Mouse (Mus musculus) neural tube, embryonic 10.5 days (tissue): ENCODE measurements at regions not wholly inside any gene's neighbourhood (a gene's known extent, or its start where the extent isn't known, plus 50 kb on each side); places are given as distances from the start of the nearest gene placed in this dataset.
A peak's percentile ranks its signal among the peaks of the same experiment; 100 is the strongest.
"Not testable (repeated sequence)": the region's sequence is repeated elsewhere in the genome, so short reads cannot be mapped to it uniquely, and the experiment has no call there.

Experiments
- DNase-seq: peaks from one replicate; pipeline ENCODE4 v3.0.0-alpha.2; 2017; ENCODE audit warnings: low spot score; ENCODE audit errors: extremely low spot score

DNA sequence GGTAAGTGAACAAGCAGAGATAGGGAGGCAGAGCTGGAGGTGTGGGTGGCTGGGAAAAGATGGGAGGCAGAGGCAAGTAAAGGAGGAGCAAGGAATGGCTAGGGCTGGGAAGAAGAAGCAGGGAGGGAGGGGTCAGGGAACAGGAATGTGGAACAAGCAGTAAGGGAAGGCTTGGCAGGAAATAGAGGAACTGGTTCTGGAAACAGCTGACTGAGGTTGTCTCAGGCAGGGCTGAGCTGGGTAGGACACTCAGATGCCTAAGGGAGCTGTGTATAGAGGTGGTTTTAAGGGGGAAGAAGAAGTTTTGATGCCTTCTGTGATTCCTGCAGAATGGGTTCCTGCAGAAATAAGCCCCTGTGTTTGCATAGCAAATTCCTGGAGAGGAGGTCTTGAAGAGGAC, 92.7 kb downstream of the Nucb2 start:
- no peak for DNase-seq

GRCm38 (mm10) chr7:116600340-116600739, 96.2 kb downstream of the Nucb2 start:
- no peak for DNase-seq

DNA sequence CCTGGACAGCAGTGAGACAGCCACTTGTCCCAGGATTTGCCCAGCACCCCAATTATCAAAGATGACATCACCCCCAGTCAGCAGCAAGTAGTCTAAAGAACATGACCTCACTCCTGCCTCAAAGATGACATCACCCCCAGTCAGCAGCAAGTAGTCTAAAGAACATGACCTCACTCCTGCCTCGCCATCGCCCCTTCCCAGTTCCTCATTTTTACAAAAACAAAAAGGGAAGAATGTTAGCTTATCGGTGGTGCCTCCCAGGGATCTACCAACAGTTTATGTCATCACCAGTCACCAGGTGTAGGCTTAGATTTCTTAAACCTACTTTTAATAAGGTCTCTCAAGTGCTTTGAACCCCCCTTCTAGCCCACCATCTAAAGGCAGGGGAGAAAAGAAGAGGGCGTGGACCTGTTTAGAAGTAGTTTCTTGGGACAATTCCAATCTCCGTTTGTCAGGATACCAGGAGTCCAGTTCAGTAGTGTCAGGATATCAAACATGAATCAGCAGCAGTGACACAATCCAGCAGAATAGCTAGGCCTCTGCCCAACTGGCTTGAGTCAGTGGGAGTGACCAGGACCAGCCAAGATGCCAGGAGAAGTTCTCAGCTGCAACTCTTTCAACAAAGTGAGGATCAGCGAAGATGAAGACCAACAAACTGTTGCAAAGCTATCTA, 99.1 kb downstream of the Nucb2 start:
- no peak for DNase-seq

- DNase-seq = no peak
Measured at GRCm38 (mm10) chr7:116603840-116604194, 99.6 kb downstream of the Nucb2 start.

DNA sequence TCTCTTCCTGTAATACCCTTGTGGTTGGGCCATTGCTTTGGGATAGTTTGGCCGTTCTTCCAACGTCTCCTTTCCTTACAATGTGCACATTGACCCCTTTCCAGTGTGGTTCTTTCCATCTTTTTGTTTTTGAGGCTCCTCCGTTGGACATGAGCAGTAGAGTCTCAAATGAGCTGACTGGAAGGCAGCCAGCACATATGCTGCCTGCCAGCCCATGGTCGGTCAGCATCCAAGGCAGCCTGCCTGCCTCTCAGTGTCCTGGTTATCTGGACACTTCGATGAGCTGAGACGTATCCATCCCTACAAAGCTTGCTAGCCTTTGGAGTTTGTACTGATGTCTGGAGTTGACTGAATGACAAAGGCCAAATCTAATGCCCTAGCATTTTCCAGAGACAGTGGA, 102.1 kb downstream of the Nucb2 start:
- DNase-seq = no peak

DNA sequence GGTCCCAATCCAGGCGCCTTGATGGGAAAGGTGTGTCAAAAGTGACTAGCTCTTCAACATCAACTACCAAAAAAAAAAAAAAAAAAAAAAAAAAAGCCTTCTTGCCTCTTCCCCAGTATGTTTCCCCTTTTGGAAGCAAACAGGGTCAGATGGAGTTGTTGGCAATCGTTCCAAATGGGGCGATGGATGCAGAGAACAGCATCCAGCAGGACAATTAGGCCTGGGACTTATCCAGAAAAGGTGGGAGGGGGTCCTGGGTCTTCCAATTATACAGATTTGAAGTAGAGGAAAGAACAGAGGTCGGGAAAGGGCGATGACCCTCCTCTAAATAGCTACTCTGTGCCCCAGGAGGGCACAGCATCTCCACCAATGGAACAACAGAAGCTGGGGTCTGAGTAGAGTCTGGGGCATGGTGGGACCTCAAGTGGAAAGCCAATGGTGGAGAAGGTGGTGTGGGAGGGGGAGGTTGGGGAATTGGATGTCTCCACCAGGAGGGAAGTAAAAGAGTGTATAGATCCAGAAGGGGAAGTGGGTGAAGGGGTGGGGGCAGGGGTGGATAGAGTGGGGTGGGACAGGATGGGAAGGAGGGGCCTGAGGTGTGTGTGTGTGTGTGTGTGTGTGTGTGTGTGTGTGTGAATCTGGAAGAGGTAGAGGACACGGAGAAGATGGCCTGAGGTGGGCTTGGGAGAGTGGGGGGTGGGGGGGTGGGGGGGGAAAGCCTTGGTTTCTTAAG, 102.7 kb downstream of the Nucb2 start:
- DNase-seq = no peak

DNA sequence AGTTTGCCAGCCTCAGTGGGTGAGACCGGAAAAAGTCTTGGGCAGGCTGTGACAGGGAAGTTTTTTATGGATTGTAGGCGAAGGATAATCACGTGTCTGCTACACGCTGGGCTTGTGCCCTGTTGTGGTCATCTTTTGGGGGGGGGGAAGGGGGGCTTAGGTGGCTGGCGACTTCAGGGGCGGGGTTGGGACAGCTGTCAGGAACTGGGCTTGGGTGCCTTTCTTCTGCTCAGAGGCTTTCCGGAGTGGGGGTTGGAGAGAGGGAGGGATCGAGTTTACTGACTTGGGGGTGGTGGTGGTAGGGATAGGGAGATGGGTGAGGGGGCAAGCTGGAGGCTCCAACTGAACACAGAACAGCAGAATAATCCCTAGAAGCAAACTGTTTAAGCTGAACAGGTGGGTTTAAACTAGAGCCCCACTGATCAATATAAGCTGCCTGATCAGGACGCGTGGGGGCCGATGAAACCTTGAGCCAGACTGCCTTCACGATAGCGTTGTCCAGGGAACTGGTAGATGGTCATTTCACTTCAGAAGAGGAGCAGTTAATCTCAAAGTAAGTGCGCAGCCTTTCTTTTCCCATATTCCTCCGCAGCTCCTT, 103.6 kb downstream of the Nucb2 start:
- no peak for DNase-seq

DNA sequence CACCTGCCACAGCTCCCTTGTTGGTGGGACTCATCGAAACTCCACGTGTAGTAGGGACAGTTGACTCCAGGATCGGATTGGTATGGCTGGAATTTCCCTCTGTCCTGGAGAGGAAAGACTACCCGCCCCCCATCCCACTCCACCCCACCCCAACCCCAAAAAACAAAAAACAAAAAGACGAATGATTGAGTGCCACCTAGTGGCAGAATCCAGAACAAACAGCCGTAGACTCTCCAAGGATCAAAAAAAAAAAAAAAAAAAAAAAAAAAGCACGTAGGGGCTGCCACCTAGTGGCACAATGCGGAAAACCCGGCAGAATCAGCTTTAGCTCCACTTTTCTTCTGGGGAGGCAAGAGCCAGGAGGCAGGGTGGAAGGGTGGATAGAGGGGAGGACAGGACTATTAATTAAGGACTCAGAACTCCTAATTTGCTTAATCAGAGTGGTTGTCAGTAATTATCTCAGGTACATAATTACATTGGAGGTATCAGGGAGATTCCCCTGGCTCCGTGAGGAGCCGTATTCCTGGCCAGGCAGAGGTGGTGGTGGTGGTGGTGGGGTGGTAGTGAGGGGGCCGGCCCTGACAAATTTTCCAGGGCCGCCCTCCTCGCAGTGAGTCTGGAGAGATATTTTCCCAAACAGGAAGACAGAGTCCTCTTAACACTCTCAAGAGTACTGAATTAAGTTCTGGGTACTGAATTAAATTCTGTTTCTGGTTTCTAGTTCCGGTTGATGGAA, 104.3 kb downstream of the Nucb2 start:
- peak; percentile 74 for DNase-seq

DNA sequence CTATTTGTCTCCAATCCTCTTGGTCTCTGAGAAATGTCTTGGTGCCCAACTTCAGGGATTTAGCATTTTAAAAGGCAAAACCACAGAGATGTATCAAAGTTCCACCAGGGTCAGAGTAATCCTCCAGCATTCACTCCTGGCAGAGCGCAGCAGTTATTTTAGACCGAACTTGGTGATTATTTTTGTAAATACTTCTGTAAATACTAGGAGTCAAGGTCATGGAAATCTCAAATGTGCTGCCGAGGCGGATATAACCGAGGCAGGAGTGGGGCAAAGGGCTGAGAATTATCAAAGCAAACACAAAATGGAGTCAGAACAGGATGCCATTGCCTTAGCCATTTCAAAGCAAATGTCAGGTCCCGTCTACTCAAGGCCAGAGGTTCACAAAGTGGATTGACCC, 105.2 kb downstream of the Nucb2 start:
- no peak for DNase-seq

DNA sequence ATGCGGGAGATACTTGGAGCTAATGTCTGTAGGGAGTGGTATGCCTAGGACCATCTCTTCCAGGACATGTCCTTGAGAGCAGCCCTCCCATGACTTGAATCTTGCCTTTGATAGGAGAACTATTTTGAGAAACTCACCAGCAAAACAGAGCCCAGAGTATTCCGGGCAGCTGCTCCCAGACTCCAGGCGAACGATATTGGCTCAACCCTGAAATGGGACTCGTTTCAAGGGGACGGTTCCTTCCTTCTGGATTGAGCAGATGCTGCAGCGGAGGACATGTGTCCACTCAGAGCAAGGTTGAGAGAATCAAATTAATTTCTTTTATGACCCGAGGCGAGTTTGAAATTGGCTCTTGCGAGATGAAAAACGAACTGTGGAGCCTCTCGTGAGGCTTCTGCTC, 105.7 kb downstream of the Nucb2 start:
- DNase-seq = no peak

- DNase-seq = no peak
Measured at GRCm38 (mm10) chr7:116615984-116616383, 111.8 kb downstream of the Nucb2 start.

- no peak for DNase-seq
Measured at GRCm38 (mm10) chr7:116619636-116620035, 115.5 kb downstream of the Nucb2 start.

GRCm38 (mm10) chr7:116620381-116620780, 116.2 kb downstream of the Nucb2 start:
- DNase-seq = no peak

DNA sequence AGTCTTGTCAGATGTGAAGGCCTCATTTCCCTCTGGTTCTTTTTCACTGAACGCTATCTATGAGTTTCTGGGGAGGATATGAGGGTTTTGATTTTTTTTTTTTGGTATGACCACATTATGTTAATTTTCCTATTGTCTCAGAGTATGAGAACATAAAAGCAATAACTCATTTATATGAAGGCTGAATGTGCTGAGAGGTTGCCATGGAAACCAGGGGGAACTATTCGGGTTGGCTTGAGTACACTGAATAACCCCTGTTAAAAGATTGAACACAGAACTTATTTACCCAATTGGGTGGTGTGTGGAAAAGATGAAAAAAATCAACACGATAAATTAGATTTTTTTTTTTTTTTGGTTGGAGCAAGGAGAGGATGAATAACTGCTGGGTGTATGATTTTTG, 129.0 kb downstream of the Nucb2 start:
- DNase-seq = no peak

GRCm38 (mm10) chr7:116644902-116645650, 140.9 kb downstream of the Nucb2 start:
- peak; percentile 58 for DNase-seq

GRCm38 (mm10) chr7:116654466-116654865, 150.3 kb downstream of the Nucb2 start:
- no peak for DNase-seq

GRCm38 (mm10) chr7:116657040-116657439, 152.9 kb downstream of the Nucb2 start:
- DNase-seq = not testable (repeated sequence)

DNA sequence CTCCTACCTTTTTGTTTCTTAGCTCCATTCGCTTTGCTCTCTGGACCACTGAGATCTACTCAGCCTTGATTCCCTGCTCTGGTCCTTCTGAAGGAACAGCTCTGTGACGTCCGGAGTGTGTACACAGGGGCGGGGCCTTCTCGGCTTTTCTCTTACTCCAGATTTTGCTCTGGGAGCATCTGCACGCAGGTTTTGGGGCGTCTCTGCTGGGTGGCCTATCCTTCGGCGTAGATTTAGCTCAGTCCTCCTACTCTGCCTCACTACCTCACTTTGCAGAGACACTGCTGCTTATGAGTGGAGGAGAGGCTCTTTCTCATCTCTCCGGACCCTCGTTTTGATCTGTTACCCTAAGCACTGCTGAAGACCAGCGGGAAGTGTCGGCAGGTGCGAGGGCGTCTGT, 161.4 kb downstream of the Nucb2 start:
- DNase-seq = no peak

- DNase-seq = no peak
Measured at GRCm38 (mm10) chr7:116674199-116675019, 170.2 kb downstream of the Nucb2 start.

DNA sequence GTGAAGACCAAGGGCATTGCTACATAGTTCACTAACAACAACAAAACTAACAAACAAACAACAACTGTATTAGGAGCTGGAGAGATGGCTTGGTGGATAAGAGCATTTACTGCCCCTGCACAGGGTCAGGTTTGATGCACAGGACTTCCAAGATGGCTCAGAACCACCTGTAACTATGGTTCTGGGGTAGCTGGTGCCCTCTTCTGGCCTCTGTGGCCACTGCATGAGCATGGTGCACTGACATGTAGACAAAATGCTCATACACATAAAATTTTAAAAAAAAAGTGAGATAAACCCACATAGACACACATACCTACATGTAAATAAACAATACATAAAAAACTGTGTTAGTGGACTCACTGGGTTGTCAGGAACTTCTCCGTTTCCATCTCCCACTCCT, 172.5 kb downstream of the Nucb2 start:
- no peak for DNase-seq

DNA sequence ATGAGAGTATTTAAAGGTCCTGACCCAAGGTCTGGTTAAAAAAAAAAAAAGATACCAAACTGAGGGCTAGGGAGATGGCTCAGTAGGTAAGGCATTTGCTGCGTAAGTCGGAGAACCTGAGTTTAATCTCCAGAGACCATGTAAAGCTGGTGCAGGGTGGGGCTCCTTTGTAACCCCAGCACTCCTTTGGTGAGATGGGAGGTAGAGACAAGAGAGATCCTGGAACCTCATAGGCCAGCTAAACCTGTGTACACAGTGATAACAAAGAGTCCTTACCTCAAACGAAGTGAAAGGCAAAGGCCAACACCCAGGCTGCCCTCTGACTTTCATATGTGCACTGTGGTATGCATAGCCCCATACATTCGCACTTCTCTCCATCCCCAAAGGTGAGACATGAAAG, 175.0 kb downstream of the Nucb2 start:
- DNase-seq = no peak
